Mouse (Mus musculus) CD4-positive, CD25-positive, alpha-beta regulatory T cell, adult 2 months (primary cell): ENCODE results near the gene Usp29.
"Not testable (repeated sequence)": the region's sequence is repeated elsewhere in the genome, so short reads cannot be mapped to it uniquely, and the experiment has no call there.

Source experiments
- DNase-seq: peaks from one replicate; pipeline ENCODE4 v3.0.0-alpha.2; 2012; ENCODE audit warnings: low read depth, low spot score

Gene Usp29

GRCm38 (mm10) chr7:6765240-6765639 is 34.9 kb downstream of the Usp29 start:
- no peak for DNase-seq

- DNase-seq: no peak
These were observed 39.9 kb downstream of the Usp29 start for GRCm38 (mm10) chr7:6770286-6770685.

GRCm38 (mm10) chr7:6773865-6774413 is 43.6 kb downstream of the Usp29 start:
- not testable (repeated sequence) for DNase-seq

- DNase-seq: no peak
These were observed 46.1 kb downstream of the Usp29 start for GRCm38 (mm10) chr7:6776314-6777059.

- DNase-seq: no peak
These were observed 46.7 kb downstream of the Usp29 start for GRCm38 (mm10) chr7:6777107-6777506.

- no peak for DNase-seq
These were observed 47.3 kb downstream of the Usp29 start for GRCm38 (mm10) chr7:6777689-6778088.

- no peak for DNase-seq
These were observed 48.8 kb downstream of the Usp29 start for GRCm38 (mm10) chr7:6779172-6779571.

GRCm38 (mm10) chr7:6781541-6781940 is 51.2 kb downstream of the Usp29 start:
- DNase-seq: no peak

- DNase-seq: no peak
These were observed 54.1 kb downstream of the Usp29 start for GRCm38 (mm10) chr7:6784340-6785073.

GRCm38 (mm10) chr7:6787000-6787399 is 56.6 kb downstream of the Usp29 start:
- no peak for DNase-seq

- DNase-seq: no peak
These were observed 57.7 kb downstream of the Usp29 start for GRCm38 (mm10) chr7:6788101-6788500.

GRCm38 (mm10) chr7:6791286-6792065 is 61.1 kb downstream of the Usp29 start:
- DNase-seq: no peak

- no peak for DNase-seq
These were observed 62.9 kb downstream of the Usp29 start for GRCm38 (mm10) chr7:6793240-6793639.

GRCm38 (mm10) chr7:6793811-6794210 is 63.4 kb downstream of the Usp29 start:
- no peak for DNase-seq

- no peak for DNase-seq
These were observed 67.0 kb downstream of the Usp29 start for GRCm38 (mm10) chr7:6797408-6797807.

- DNase-seq: no peak
These were observed 68.9 kb downstream of the Usp29 start for GRCm38 (mm10) chr7:6799105-6799805.

- no peak for DNase-seq
These were observed 70.4 kb downstream of the Usp29 start for GRCm38 (mm10) chr7:6800586-6801441.

GRCm38 (mm10) chr7:6801642-6802041 is 71.3 kb downstream of the Usp29 start:
- no peak for DNase-seq

GRCm38 (mm10) chr7:6810556-6810955 is 80.2 kb downstream of the Usp29 start:
- DNase-seq: no peak

- DNase-seq: no peak
These were observed 84.6 kb downstream of the Usp29 start for GRCm38 (mm10) chr7:6814971-6815370.
